Mouse (Mus musculus): ENCODE measurements at regions not wholly inside any gene's neighbourhood (a gene's known extent, or its start where the extent isn't known, plus 50 kb on each side); places are given as distances from the start of the nearest gene placed in this dataset.

DNA sequence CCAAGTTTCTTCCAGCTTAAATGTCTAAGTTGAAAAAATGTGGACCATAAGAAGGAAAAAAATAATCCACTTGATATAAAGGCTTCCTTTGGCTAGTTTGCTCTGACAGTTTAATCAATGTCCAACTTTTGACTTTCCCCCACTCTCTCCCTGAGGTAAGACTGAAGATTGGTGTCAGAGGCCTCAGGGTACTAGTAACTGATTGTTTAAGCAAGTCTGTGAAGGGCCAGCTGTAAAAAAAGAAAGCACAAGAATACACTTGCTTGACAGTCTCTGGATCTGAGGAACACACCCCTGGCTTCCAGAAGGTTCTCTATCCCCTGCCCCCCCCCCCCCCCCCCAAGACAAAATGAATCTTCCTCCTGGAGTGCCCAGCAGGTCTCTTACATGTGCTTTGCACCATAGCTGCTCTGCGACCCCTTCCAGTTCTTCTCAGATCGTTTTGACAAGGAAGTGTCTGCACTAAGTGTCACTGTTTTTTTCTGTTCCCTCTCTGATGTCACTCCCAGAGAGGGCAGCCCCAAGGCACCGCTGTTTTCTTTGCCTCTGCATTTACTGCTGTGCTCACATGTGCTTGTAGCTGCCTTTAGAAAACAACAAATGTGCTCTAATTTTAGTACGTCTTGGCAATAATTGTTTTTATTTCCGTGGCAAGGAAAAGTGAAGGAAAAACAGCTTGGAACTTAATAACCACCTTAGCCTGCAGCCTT is 462.1 kb upstream of the Nr2f2 start:
- no peak for DNase-seq

DNA sequence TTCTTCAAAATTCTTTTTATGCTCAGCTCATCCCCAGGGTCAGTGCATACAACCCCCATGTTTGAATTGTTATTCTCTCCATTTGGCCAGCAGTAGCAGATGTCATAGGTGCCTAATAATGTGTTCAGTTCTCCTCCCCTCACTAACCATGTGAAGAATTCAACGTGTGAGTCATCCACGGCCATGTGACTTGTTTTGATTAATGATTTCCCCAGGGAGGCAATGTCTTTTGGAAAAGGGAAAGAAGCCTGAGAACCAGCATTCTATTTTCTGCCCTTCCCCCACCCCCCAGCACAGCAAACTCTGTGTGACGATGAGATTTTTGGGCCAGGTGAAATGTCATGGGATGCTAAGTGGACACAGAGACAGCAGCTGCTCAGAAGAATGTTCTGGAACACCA is 459.5 kb upstream of the Nr2f2 start:
- DNase-seq = no peak

DNA sequence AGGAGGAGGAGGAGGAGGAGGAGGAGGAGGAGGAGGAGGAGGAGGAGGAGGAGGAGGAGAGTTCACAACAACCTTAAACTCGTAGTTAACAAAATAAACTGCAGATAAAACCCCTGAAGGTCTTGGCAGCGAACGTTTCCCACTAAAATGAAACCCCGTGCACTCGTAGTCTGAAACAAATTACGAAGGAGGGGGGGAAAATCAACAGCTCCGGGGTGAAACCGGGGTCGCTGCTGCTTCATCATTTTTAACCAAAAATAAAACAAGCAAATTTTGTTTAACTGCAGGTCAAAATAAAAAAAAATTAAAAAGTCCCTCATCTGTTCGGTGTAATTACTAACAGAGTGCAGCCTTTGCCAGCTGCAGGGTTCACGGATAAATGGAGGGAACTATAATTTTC is 456.5 kb upstream of the Nr2f2 start:
- DNase-seq = no peak

DNA sequence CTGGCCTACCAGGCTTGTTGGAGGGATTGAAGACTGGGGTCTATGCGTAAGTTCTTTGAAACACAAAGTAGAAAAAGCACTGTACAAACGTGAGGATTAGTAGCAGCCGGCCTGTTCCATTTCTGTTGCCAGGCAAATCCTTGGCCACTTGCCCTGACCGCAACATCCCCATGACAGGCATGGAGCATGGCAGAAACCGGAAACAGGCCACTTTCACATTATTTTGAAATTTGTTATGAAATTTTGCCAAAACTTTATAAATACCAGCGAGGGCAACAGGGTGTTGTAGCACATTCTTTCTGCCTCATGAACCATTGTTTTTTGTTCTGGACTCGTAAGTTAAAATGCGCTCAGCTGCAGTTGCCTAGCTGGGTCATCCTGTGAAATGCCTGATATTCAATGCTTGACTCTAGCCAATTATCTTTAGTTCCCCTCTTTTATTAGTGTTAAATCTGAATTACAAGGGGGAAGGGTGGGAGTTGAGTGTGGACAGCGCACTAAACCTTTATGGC is 455.8 kb upstream of the Nr2f2 start:
- no peak for DNase-seq

DNA sequence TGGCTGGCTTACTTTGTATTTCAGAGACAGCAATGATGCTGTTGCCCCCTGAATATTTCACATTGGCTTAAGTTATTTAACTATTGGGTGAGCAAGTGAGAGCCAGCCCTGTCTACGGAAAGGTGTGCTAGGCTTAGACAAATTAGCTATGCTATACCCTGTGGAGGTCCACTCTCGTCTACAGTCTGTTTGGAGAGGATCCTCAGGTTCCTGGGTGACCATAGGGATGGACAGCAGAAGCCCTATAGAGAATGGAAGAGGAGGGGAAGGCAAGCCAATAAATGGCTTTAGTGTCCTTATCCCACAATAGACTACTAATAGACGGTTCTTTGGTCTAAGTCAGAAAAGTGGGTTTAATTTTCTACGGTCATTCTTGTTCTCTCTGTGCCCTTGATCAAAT is 455.3 kb upstream of the Nr2f2 start:
- no peak for DNase-seq

DNA sequence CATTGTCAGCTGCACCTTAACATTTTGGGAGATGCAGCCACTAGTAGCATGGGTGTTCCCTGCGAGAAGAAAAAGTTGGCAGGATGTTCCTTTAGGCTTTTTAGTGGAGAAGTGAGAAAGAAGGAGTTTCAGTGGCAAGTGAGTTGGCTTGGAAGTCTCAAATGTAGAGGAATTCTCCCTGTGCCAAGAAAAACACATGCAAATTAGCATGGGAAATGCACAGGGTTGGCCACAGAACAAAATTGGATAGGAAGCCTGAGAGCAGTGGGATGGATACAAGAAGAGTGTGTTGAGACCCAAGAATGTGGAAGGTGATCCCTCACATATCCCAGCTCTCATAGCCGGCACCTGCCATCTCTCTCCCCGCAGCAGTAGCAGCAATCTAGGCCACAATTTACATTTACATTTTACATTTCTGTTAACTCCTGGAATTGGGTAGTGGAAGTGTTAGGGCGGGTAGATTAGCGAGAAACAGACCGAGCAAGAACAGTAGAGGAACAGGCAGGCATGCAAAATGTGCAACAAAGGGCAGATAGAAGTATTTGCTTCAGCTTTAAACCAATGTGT is 450.9 kb upstream of the Nr2f2 start:
- DNase-seq = no peak

DNA sequence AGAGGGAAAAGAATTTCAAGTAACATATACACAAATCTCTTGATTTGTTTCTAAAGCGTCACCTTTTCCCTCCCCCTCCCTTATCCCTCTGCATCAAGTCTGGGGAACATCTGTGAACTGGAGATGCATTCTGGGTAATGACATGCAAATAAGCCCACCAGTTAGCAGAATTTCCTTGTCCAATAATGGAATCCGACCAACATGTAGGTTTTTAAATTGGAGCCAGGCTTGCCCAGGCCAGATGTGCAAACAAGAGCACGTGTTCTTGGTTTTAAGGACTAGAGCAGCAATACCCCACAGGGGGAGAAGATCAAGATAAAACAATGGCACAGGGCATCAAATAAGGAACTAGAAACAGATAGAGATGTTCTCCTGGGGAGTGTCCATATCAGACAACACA is 447.9 kb upstream of the Nr2f2 start:
- no peak for DNase-seq

DNA sequence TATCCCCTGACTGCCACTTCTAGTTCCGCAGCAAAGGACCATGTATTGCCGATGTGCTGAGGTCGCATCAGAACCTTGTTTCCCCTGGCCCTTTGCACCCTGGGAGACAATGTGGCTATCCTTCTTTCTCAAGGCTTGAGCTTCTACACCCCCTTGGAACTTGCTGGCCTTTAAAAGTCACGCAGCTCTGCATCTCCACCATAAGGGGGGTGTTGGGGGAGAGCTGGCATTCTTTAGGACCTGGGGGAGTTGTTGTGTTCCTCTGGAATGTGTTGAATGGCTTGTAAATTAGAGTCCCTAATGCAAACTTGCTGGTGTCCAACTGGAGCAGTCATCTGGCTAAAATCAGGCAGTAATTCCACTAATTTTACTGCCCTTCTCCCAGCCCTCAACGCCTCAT is 446.6 kb upstream of the Nr2f2 start:
- DNase-seq = no peak

DNA sequence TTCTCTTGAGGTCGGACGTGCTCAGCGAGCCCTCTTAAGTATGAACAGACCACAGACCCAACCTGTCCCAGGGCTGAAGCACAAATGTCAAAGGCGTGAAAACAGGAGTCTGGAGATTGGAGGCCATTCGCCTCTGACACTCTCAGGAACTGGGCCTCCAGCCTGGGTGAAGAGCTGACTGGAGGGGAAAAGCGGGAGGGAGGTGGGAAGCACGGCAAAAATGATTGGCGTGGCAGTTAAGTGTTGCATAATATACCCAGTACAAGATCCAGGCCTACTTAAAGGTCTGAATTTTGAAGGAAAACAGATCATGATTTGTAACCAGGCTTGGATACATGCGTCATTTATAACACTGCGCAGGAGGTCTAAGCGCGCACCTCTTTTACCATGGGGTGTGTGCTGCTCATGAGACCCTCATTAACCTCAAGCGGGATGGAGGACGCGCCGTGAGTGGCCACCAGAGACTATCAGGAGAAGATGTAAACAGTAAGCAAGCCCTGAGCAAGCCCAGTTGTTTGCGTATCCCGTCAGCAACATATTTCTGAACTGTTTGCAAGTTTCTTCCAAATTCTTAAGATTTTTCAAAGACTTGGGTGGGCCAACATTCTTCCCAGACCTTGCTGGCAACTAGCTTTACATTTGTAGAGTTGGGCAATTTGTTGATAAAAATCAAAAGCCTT is 444.0 kb upstream of the Nr2f2 start:
- DNase-seq = no peak

DNA sequence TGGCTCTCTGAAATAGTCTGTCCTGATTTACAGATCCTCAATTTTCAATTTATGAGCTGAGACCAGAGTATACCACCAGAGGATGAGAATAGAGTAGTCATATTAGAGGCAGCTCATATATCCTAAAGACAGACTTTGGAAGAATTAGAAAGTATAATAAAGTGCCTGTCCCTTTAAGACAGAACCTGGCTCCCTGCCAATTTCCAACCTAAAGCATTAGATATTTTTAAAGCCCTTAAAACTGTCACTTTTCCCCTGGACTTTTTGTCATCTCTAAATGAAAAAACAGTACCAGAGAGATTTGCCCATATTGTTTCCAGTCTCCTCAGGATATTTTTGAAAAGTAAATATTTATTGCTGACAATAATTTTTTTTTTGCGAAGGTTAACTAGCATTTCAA is 437.7 kb upstream of the Nr2f2 start:
- no peak for DNase-seq

DNA sequence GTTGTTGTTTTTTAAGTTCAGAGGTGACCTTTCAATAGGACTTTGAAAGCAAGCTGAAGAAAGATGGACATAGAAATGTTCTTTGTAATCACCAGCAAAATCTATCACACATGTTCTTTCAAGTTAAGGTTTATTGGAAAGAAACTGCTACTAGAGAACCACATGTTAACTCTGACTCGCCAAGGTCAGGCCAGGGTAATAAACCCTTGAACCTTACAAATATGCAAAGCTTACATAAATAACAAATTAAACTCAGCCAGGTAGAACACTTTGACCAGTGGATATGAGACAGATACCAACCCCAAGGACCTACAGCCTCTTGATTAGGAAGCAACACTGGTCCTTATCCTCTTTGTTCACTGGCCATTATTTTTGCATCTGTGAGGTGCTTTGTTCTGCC is 433.4 kb upstream of the Nr2f2 start:
- no peak for DNase-seq

DNA sequence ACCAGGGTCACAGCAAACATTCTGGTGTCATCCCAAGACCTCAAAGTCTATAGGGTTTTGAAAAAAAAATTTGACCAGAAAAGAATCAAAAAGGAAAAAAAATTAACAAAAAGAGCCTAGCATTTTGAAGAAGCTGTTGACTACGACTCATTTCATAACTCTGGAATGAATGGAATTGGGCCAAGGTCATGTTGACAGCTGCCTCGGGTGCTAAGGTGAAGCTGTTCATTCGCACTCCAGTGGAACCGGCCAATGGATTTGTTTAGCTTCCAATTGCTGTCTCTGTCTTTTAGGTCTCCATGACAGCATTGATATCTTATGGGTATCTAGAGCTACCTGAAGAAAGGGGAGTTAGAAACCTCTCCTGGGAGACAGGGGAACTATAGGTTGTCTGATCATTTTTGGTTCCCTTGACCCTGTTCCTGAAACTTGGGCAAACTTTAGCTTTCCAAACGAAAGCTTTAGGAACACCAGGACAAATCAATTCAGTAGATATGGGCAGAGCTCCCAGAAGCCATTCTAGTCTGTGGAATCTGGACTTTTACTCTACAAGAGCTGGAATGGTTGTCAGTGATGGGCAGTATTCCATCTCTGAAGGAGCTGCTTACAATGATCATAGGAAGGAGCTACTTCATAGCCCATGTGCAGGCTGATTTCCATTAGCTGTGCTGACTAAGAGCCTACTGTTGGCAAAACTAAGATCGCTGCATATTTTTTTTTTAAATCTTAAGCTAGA is 432.7 kb upstream of the Nr2f2 start:
- no peak for DNase-seq

DNA sequence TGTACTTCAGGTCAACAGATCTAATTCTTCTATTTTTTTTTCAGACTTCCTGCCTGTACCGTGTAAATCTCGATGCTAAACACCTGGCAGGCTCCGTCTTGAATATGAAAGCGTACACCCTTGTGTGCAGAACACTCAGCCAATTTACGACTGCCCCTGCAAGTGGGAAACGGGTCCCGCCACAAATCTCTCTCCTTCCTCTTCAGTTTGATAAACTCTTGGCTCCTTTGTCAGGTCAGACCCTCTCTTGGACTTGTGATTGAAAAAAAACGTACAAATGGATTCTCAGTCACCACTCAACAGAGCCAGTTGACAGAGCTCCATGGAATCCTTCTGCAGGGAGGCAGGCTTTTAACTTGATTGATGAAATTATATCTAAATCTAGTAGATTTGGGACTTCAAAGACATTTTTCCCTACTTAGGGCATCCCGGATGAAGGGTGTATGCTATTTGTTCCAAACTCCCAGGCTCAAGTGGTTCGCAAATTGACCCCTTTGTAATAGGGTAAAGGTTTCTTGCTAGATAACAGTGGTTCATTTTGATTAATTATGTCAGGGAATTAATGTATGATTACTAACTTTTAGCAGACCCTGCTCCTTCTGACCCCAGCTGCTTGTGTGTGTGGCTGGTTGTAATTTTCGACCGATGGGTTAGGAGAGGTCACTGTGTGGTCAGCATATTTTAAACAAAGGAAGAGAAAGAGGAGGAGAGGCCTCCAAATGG is 429.7 kb upstream of the Nr2f2 start:
- no peak for DNase-seq

DNA sequence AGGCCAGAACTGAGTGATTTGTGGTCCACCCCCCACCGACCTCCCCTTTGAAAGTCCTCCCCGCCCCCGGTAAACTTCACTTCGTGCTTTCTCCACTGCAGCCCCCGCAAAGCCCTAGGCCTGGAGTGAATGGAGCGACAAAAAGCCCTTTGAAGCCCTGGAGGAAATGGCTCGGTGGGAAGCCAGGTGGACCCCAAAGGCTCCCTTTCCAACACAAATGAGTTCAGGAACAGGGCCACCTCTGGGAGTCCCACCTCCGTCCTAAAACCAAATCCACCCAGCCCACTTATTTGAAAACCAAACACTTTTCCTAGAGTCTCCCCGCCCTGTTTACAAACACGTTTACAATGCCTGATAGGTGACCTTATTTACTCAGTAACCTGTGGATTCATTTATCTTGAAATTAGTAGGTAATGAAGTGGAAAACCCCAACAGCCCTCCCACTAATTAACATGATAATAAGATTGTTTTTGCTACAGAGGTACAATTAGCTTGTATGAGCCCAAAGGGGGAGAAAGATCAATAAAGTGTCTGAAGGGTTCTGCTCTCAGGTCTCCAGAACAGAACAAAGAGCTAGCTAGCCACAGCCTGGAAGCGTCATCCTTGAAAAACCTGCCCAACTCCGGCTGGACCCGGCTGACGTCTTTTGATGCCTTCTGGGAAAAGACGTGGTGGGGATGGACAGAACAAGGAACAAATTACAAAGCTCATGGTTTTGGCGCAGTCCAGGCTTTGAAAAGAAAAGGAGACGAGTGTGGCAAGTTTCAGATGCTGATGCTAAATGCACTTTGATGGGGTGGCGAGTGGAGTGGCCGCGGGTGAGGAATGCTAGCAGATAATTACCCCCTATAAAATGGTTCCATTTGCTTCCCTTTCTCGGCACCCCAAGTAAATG is 422.6 kb upstream of the Nr2f2 start:
- DNase-seq = no peak

DNA sequence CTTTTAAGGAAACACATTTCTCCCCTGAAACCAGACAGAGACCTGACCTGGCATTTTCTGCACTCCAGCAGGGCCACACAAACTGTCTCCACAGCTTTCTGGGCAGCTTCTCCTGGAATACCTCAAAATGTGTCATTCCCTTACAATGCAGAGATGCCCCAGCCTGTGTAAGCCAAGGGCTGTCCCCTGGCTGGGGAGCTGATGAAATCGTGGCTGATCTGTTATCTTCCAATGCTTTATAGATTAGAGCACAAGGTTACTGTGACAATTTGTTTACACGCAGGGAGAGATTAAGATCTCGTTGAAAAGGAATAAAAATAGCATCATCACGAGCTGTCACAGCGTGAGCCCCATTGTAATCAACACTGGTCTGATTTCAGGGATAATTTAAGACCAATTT is 421.4 kb upstream of the Nr2f2 start:
- DNase-seq = no peak

DNA sequence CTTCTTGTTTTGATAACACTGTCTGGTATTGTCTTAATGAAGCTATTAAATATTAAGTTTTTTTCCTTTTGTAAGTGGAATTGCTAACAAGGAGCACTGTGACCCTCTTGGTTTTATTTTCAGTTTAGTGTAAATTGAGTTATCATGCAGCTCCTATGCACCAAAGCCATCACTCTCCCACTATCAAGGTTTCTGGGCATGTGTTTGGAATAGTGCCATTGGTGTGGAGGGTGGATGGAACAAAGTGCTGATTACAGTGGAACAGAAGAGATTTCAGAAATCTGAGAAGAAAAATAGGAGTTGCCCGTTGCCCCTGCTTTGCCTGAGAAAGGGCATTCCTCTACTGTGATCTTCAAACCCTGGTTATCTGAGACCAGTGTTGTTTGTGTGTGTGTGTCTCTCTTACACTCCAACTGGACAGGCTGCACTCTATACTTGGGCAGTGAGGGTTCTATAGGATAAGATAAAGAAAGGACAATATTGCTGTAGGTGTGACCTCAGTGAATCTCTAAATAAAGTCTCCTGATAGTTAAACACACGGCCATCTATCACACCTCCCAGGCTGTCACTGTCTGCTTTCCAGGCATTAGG is 414.3 kb upstream of the Nr2f2 start:
- no peak for DNase-seq

DNA sequence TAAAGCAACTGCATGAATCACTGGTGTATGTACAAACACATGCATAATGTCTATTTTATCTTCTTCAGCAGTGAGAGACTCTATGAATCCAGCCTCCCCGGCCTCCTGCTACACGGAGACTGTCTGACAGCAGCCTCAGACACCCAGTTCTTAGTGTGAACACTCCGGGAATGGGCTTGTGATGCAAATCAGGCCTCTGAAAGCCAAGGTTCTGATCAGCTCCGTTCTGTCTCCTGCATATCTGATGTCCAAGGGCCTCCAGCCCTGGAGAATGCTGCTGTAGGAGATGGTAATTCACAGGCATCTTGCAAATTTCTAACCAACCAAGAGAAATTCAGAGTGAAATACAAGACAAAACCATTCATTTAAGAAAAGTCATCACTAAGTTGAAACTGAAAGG is 411.2 kb upstream of the Nr2f2 start:
- no peak for DNase-seq

DNA sequence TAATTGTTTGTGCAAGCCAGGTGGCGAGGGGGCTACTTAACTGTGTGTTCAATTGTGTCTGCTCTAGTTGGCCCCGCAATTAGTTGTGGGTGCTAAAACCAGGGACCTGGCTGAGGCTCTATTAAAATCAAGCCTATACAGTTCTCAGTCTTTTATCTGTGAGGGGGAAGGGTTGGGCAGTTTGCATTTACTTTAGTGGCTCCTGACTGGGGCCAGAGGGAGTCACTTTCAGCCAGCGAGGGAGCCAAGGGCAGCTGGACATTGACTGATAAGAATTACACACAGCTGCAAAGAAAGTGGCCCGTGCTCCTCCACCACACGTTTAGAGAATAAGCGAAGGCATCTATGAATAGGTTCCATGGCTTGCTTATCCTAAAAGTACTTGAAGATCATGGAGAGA is 403.1 kb upstream of the Nr2f2 start:
- no peak for DNase-seq

DNA sequence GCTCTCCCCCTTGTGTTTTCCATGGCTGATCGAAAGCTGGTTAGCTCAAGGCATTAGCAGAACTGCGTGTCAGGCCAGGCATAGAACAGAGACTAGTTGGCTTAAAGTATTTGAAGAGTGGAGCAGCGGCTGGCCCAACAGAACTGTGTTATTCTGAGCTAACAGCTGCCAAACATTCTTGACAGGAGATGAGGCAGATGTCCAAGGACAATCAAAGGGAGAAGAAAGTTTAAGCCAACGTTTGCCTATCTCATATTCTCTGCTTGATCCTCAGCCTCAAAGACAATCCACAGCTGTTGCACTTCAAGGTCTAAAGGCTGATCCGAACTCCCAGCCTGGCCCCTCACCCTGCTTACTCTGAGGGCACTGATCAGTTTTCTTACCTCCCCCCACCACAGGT is 401.2 kb upstream of the Nr2f2 start:
- DNase-seq = no peak

DNA sequence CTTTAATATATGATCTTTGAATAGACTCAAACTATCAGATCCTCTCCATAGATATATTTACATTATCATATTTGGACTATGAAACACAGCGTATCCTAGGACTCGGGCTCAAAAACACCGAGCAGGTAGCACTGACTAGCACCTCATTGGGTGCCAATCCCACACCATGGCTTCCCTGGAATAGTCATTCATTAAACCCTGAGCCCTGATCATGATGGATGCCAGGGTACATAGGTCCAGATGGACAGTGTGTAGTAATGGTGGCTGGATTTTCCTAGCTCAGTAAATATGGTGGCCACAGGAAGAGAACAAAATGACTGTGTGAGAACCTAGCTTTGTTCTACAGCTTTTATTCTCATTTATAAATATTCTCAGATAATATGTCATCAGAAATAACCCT is 390.1 kb upstream of the Nr2f2 start:
- no peak for DNase-seq

DNA sequence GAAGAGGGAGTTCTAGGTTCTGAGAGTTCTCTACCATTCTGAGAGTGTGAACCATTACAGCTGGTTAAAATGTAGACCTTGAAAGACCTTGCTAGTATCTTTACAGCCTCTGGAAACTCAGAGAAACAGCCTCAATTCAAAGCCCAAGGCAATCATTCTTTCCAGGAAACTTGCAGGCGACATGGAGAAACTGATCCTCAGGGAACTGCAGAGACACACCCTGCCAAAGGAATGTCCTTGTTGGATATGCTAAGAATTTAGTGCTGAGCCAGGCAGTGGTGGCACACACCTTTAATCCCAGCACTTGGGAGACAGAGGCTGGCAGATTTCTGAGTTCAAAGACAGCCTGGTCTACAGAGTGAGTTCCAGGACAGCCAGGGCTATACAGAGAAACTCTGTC is 388.3 kb upstream of the Nr2f2 start:
- no peak for DNase-seq

DNA sequence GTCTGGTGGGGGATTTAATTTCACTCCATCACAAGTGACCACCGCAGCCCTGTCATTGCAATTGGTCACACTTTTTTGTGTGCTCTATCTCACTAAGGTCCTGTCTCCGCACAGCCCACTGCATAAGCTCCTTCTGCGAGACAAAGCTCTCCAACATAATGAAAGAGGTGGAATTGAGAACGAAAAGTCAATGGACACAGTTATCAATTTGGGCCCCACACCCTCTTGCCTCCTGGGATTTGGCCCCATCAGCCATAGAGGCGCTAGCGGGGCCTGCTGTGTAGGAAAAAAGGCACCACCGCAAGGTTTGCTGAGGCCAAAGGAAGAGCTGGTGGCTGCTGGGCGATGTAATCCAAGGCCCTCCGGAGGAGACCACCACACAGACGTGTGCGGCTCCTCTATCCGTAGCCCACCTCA is 386.3 kb upstream of the Nr2f2 start:
- DNase-seq = no peak

Data from thymus, postnatal 4 days (tissue).